Mouse (Mus musculus): ENCODE measurements around the gene Mlx. TPM values are rescaled to one million over a fixed set of nuclear protein-coding genes. Genes with fewer than 3 reads are reported as not detected.

Mlx gene
- polyA plus RNA-seq, 1 experiment from 2014 or later = 43.6 TPM

GRCm38 (mm10) chr11:101095314-101096024 lies 8.4 kb downstream of the Mlx start, which contains the start of gene Psmc3ip:
TSS of gene Psmc3ip (minus strand) at chr11:101095436.
- Histone ChIP-seq H3K4me2 (ENCODE audit: low read length) (peak within 1 kb of the TSS; percentile 95), H3K9me3 (ENCODE audit: control insufficient read depth, low read length) (no peaks in the 10 kb centered on the region), H3K9ac (ENCODE audit: low read length) (peak within 1 kb of the TSS; percentile 72), H3K36me3 (ENCODE audit: control insufficient read depth, insufficient read depth, low read length) (peaks cover 73% of the 10 kb centered on the region), H3K27ac (ENCODE audit: low read depth) (peak within 1 kb of the TSS; percentile 78), H3K4me3 (ENCODE audit: low read depth, low read length) (peak within 1 kb of the TSS; percentile 98), H3K4me1 (replicated peaks; ENCODE audit: control insufficient read depth, insufficient read depth, low read length) (peaks cover 7% of the 10 kb centered on the region), H3K27me3 (replicated peaks; ENCODE audit: control insufficient read depth, insufficient read depth, low read length) (no peaks in the 10 kb centered on the region)
- WGBS = under 1% methylated on average over 43 of the region's 43 CpGs
- ATAC-seq (replicated peaks; ENCODE audit: low FRiP score, low TSS enrichment, low read depth) (peak; percentile 94), DNase-seq (ENCODE audit: low spot score) (peak; percentile 95)

GRCm38 (mm10) chr11:101098231-101098630 lies 11.2 kb downstream of the Mlx start:
- H3K36me3 ChIP-seq (ENCODE audit: control insufficient read depth, insufficient read depth, low read length) = peaks cover 71% of the 10 kb centered on the region
- no peak overlapping the region for H3K27ac ChIP-seq (ENCODE audit: low read depth)
- no peak overlapping the region for H3K4me3 ChIP-seq (ENCODE audit: low read depth, low read length)
- H3K4me2 ChIP-seq (ENCODE audit: low read length) = no peak overlapping the region
- no peak for ATAC-seq (replicated peaks; ENCODE audit: low FRiP score, low TSS enrichment, low read depth)
- peaks cover 7% of the 10 kb centered on the region for H3K4me1 ChIP-seq (replicated peaks; ENCODE audit: control insufficient read depth, insufficient read depth, low read length)
- no peak overlapping the region for H3K9ac ChIP-seq (ENCODE audit: low read length)
- no peak for DNase-seq (ENCODE audit: low spot score)
- 92% methylated on average over 8 of the region's 8 CpGs for WGBS
- no peaks in the 10 kb centered on the region for H3K27me3 ChIP-seq (replicated peaks; ENCODE audit: control insufficient read depth, insufficient read depth, low read length)
- no peaks in the 10 kb centered on the region for H3K9me3 ChIP-seq (ENCODE audit: control insufficient read depth, low read length)

- ATAC-seq (replicated peaks; ENCODE audit: low FRiP score, low TSS enrichment, low read depth) (no peak), DNase-seq (ENCODE audit: low spot score) (no peak)
- Histone ChIP-seq H3K36me3 (ENCODE audit: control insufficient read depth, insufficient read depth, low read length) (peaks cover 74% of the 10 kb centered on the region), H3K4me2 (ENCODE audit: low read length) (no peak overlapping the region), H3K4me1 (replicated peaks; ENCODE audit: control insufficient read depth, insufficient read depth, low read length) (no peaks in the 10 kb centered on the region), H3K9me3 (ENCODE audit: control insufficient read depth, low read length) (no peaks in the 10 kb centered on the region), H3K4me3 (ENCODE audit: low read depth, low read length) (no peak overlapping the region), H3K27me3 (replicated peaks; ENCODE audit: control insufficient read depth, insufficient read depth, low read length) (no peaks in the 10 kb centered on the region), H3K27ac (ENCODE audit: low read depth) (no peak overlapping the region), H3K9ac (ENCODE audit: low read length) (no peak overlapping the region)
- whole genome bisulfite sequencing = 91% methylated on average over 5 of the region's 5 CpGs
Measured at GRCm38 (mm10) chr11:101103011-101103410, 15.9 kb downstream of the Mlx start.

DNA sequence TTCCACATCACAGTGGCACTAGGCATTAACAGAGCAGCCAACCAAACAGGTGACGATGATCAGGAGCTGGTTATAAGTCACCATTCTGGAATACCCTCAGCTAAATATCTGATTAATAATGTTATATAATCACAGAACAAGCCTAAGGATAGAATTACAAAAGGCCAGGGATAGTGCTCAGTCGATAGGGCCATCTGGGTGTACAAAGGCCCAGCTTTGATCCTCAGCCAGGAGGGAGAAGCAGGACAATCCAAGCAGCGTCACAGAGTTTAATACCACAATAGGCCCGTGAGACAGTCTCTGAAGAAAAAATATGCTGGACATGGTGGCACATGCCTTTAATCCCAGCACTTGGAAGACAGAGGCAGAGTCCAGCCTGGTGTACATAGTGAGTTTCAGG lies 22.3 kb downstream of the Mlx start:
- H3K36me3 ChIP-seq (ENCODE audit: control insufficient read depth, insufficient read depth, low read length) = peaks cover 15% of the 10 kb centered on the region
- no peak for ATAC-seq (replicated peaks; ENCODE audit: low FRiP score, low TSS enrichment, low read depth)
- H3K9me3 ChIP-seq (ENCODE audit: control insufficient read depth, low read length) = no peaks in the 10 kb centered on the region
- H3K4me1 ChIP-seq (replicated peaks; ENCODE audit: control insufficient read depth, insufficient read depth, low read length) = no peaks in the 10 kb centered on the region
- H3K4me2 ChIP-seq (ENCODE audit: low read length) = no peak overlapping the region
- no peak for DNase-seq (ENCODE audit: low spot score)
- H3K27me3 ChIP-seq (replicated peaks; ENCODE audit: control insufficient read depth, insufficient read depth, low read length) = no peaks in the 10 kb centered on the region
- no peak overlapping the region for H3K9ac ChIP-seq (ENCODE audit: low read length)
- 82% methylated on average over 4 of the region's 4 CpGs for WGBS
- H3K27ac ChIP-seq (ENCODE audit: low read depth) = no peak overlapping the region
- H3K4me3 ChIP-seq (ENCODE audit: low read depth, low read length) = no peak overlapping the region

GRCm38 (mm10) chr11:101110708-101111107 lies 23.6 kb downstream of the Mlx start:
- 50% methylated on average over 5 of the region's 5 CpGs for WGBS
- no peak overlapping the region for H3K4me3 ChIP-seq (ENCODE audit: low read depth, low read length)
- no peak for ATAC-seq (replicated peaks; ENCODE audit: low FRiP score, low TSS enrichment, low read depth)

DNA sequence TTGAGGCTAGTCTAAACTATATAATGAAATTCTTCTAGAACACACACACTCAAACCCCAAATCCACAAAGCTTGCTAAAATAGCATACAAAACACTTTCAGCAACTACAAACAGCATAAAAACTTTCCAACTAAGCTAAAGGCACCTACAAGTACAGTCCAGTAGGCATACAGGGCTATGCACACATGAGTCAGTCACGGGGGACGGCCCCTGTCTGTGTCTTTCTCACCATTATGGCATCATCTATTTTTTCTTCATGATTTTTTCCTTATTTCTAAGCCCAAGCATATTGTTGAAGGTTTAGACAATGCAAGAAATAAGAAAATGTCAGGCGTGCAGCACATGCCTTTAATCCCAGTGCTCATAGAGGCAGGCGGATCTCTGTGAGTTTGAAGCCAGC lies 24.1 kb downstream of the Mlx start:
- WGBS = 86% methylated on average over 4 of the region's 4 CpGs
- no peak overlapping the region for H3K9ac ChIP-seq (ENCODE audit: low read length)
- H3K27me3 ChIP-seq (replicated peaks; ENCODE audit: control insufficient read depth, insufficient read depth, low read length) = no peaks in the 10 kb centered on the region
- ATAC-seq (replicated peaks; ENCODE audit: low FRiP score, low TSS enrichment, low read depth) (no peak), DNase-seq (ENCODE audit: low spot score) (no peak)
- H3K27ac ChIP-seq (ENCODE audit: low read depth) = no peak overlapping the region
- H3K9me3 ChIP-seq (ENCODE audit: control insufficient read depth, low read length) = no peaks in the 10 kb centered on the region
- no peak overlapping the region for H3K4me2 ChIP-seq (ENCODE audit: low read length)
- no peak overlapping the region for H3K4me3 ChIP-seq (ENCODE audit: low read depth, low read length)
- no peaks in the 10 kb centered on the region for H3K4me1 ChIP-seq (replicated peaks; ENCODE audit: control insufficient read depth, insufficient read depth, low read length)
- H3K36me3 ChIP-seq (ENCODE audit: control insufficient read depth, insufficient read depth, low read length) = 0 out of 2 replicates have a peak, but pooled peaks cover 3% of the 10 kb centered on the region

More at GRCm38 (mm10) chr11:101110708-101111107, 23.6 kb downstream of the Mlx start:
- H3K4me1 ChIP-seq (replicated peaks; ENCODE audit: control insufficient read depth, insufficient read depth, low read length) = no peaks in the 10 kb centered on the region
- H3K4me2 ChIP-seq (ENCODE audit: low read length) = no peak overlapping the region
- no peaks in the 10 kb centered on the region for H3K9me3 ChIP-seq (ENCODE audit: control insufficient read depth, low read length)
- H3K9ac ChIP-seq (ENCODE audit: low read length) = no peak overlapping the region
- H3K27ac ChIP-seq (ENCODE audit: low read depth) = no peak overlapping the region
- no peak for DNase-seq (ENCODE audit: low spot score)
- H3K27me3 ChIP-seq (replicated peaks; ENCODE audit: control insufficient read depth, insufficient read depth, low read length) = no peaks in the 10 kb centered on the region
- 0 out of 2 replicates have a peak, but pooled peaks cover 3% of the 10 kb centered on the region for H3K36me3 ChIP-seq (ENCODE audit: control insufficient read depth, insufficient read depth, low read length)

GRCm38 (mm10) chr11:101112186-101112585 lies 25.1 kb downstream of the Mlx start:
- no peaks in the 10 kb centered on the region for H3K27me3 ChIP-seq (replicated peaks; ENCODE audit: control insufficient read depth, insufficient read depth, low read length)
- DNase-seq (ENCODE audit: low spot score) (no peak), ATAC-seq (replicated peaks; ENCODE audit: low FRiP score, low TSS enrichment, low read depth) (no peak)
- no peak overlapping the region for H3K9ac ChIP-seq (ENCODE audit: low read length)
- peaks cover 10% of the 10 kb centered on the region; the same call in 1 of the 2 replicates for H3K36me3 ChIP-seq (ENCODE audit: control insufficient read depth, insufficient read depth, low read length)
- no peak overlapping the region for H3K4me3 ChIP-seq (ENCODE audit: low read depth, low read length)
- no peaks in the 10 kb centered on the region for H3K4me1 ChIP-seq (replicated peaks; ENCODE audit: control insufficient read depth, insufficient read depth, low read length)
- H3K4me2 ChIP-seq (ENCODE audit: low read length) = no peak overlapping the region
- no peak overlapping the region for H3K27ac ChIP-seq (ENCODE audit: low read depth)
- H3K9me3 ChIP-seq (ENCODE audit: control insufficient read depth, low read length) = no peaks in the 10 kb centered on the region
- 94% methylated on average over 3 of the region's 3 CpGs for WGBS

- no peak overlapping the region for H3K9ac ChIP-seq (ENCODE audit: low read length)
- ATAC-seq (replicated peaks; ENCODE audit: low FRiP score, low TSS enrichment, low read depth) = no peak
- 82% methylated on average over 2 of the region's 2 CpGs for WGBS
- peaks cover 13% of the 10 kb centered on the region for H3K4me1 ChIP-seq (replicated peaks; ENCODE audit: control insufficient read depth, insufficient read depth, low read length)
- H3K4me2 ChIP-seq (ENCODE audit: low read length) = no peak overlapping the region
- H3K36me3 ChIP-seq (ENCODE audit: control insufficient read depth, insufficient read depth, low read length) = peaks cover 7% of the 10 kb centered on the region; the same call in 1 of the 2 replicates
- no peak overlapping the region for H3K4me3 ChIP-seq (ENCODE audit: low read depth, low read length)
- H3K9me3 ChIP-seq (ENCODE audit: control insufficient read depth, low read length) = no peaks in the 10 kb centered on the region
- no peak overlapping the region for H3K27ac ChIP-seq (ENCODE audit: low read depth)
- no peak for DNase-seq (ENCODE audit: low spot score)
- no peaks in the 10 kb centered on the region for H3K27me3 ChIP-seq (replicated peaks; ENCODE audit: control insufficient read depth, insufficient read depth, low read length)
Measured at GRCm38 (mm10) chr11:101115564-101115963, 28.5 kb downstream of the Mlx start.

- H3K36me3 ChIP-seq (ENCODE audit: control insufficient read depth, insufficient read depth, low read length) = peaks cover 16% of the 10 kb centered on the region
- ATAC-seq (replicated peaks; ENCODE audit: low FRiP score, low TSS enrichment, low read depth) (no peak), DNase-seq (ENCODE audit: low spot score) (no peak)
- no peaks in the 10 kb centered on the region for H3K27me3 ChIP-seq (replicated peaks; ENCODE audit: control insufficient read depth, insufficient read depth, low read length)
- H3K9ac ChIP-seq (ENCODE audit: low read length) = peak overlapping the region; percentile 73; the same call in 1 of the 2 replicates
- peak overlapping the region; percentile 94 for H3K4me2 ChIP-seq (ENCODE audit: low read length)
- peak overlapping the region; percentile 95 for H3K4me3 ChIP-seq (ENCODE audit: low read depth, low read length)
- 26% methylated on average over 4 of the region's 4 CpGs for WGBS
- peaks cover 20% of the 10 kb centered on the region for H3K4me1 ChIP-seq (replicated peaks; ENCODE audit: control insufficient read depth, insufficient read depth, low read length)
- no peak overlapping the region for H3K27ac ChIP-seq (ENCODE audit: low read depth)
- no peaks in the 10 kb centered on the region for H3K9me3 ChIP-seq (ENCODE audit: control insufficient read depth, low read length)
Measured at GRCm38 (mm10) chr11:101118105-101118504, 31.0 kb downstream of the Mlx start.
